ENCODE assay signal across 9 mouse cellular contexts in genomic region chr12:44547721-44548369, GRCm38 (mm10).
DNase-seq lines count a peak whose midpoint lies in the region; ATAC-seq and TF ChIP-seq lines count a peak whose summit lies in the region.
"Had no signal": no experiment of that assay in that cellular context is flagged by ENCODE, and none has a peak within 500 bp of the region (broad histone marks: within the 10 kb centered on the region; RNA-seq: fewer than 3 reads in every experiment).

No protein-coding gene starts in this region.

- DNase-seq in ES-CJ7 (ENCODE audit: low read depth, low spot score) = peak; percentile 75
- DNase-seq in adrenal gland, postnatal 10 days = peak; percentile 87
- peak; percentile 82 for DNase-seq in embryo, embryonic 11 days
- peak; percentile 47 for DNase-seq in heart, postnatal 0 days (ENCODE audit: low spot score)
- DNase-seq in layer of hippocampus, adult 11-12 months (ENCODE audit: low spot score) = peak; percentile 80
- peak; percentile 76 for DNase-seq in ovary, postnatal 14 days (ENCODE audit: low spot score)
- DNase-seq in yolk sac, embryonic 10.5 days (ENCODE audit: low spot score) = peak; percentile 47

- peak; percentile 75 for TF ChIP-seq CTCF in heart, postnatal 0 days (IDR thresholded peaks at IDR 0.05; ENCODE audit: low read depth)

- no peaks in the 10 kb centered on the region for H3K4me1 ChIP-seq in heart, postnatal 0 days (ENCODE audit: control insufficient read depth, insufficient read depth)
- peaks cover 10% of the 10 kb centered on the region; the same call in 1 of the 2 replicates for H3K4me1 ChIP-seq in lung, embryonic 15.5 days
- H3K4me1 ChIP-seq: heart, embryonic 13.5 days had no signal

- WGBS in heart, postnatal 0 days = 52% methylated on average over 8 of the region's 8 CpGs
- WGBS in lung, embryonic 15.5 days = 49% methylated on average over 8 of the region's 8 CpGs

- TF ChIP-seq EP300 in heart, postnatal 0 days (IDR thresholded peaks at IDR 0.05; ENCODE audit: low read depth) = no peak

- no peak overlapping the region for H3K4me2 ChIP-seq in heart, postnatal 0 days (ENCODE audit: low read depth, low read length)
- H3K4me2 ChIP-seq in lung, embryonic 15.5 days = no peak overlapping the region
- H3K4me2 ChIP-seq: heart, embryonic 13.5 days had no signal

- H3K9me3 ChIP-seq in heart, postnatal 0 days (replicated peaks; ENCODE audit: control insufficient read depth, low read length) = no peaks in the 10 kb centered on the region
- H3K9me3 ChIP-seq in lung, embryonic 15.5 days = no peaks in the 10 kb centered on the region
- H3K9me3 ChIP-seq: heart, embryonic 13.5 days had no signal

- H3K9ac ChIP-seq in heart, postnatal 0 days (replicated peaks; ENCODE audit: low read depth, low read length) = no peak overlapping the region
- H3K9ac ChIP-seq in lung, embryonic 15.5 days = no peak overlapping the region
- H3K9ac ChIP-seq: heart, embryonic 13.5 days had no signal

- no peak overlapping the region for H3K4me3 ChIP-seq in heart, postnatal 0 days (ENCODE audit: low read depth, low read length)
- no peak overlapping the region for H3K4me3 ChIP-seq in lung, embryonic 15.5 days
- H3K4me3 ChIP-seq: heart, embryonic 13.5 days had no signal

- no peak overlapping the region for H3K27ac ChIP-seq in heart, postnatal 0 days (ENCODE audit: low read depth)
- no peak overlapping the region for H3K27ac ChIP-seq in lung, embryonic 15.5 days
- H3K27ac ChIP-seq: heart, embryonic 13.5 days had no signal

- no peak for ATAC-seq in heart, postnatal 0 days (ENCODE audit: insufficient read depth, low read depth)
- peak; percentile 21; the same call in 1 of the 2 replicates for ATAC-seq in lung, embryonic 15.5 days (ENCODE audit: borderline replicate concordance, extremely low read depth, low FRiP score, low TSS enrichment)

- no peaks in the 10 kb centered on the region for H3K36me3 ChIP-seq in heart, postnatal 0 days (replicated peaks; ENCODE audit: control insufficient read depth, insufficient read depth, low read length)
- H3K36me3 ChIP-seq in lung, embryonic 15.5 days = no peaks in the 10 kb centered on the region
- H3K36me3 ChIP-seq: heart, embryonic 13.5 days had no signal

- no peaks in the 10 kb centered on the region for H3K27me3 ChIP-seq in heart, postnatal 0 days (ENCODE audit: control insufficient read depth, insufficient read depth, low read length)
- no peaks in the 10 kb centered on the region for H3K27me3 ChIP-seq in lung, embryonic 15.5 days
- H3K27me3 ChIP-seq: heart, embryonic 13.5 days had no signal
